Mouse (Mus musculus) midbrain, embryonic 16.5 days (tissue): ENCODE measurements around the gene Lancl3. TPM values are rescaled to one million over a fixed set of nuclear protein-coding genes. Genes with fewer than 3 reads are reported as not detected.
A peak's percentile ranks its signal among the peaks of the same experiment; 100 is the strongest.

Experiments used
- ATAC-seq: fragments of 200-750 bp; cut with Nextera tagmentation; 2 replicates; pipeline ENCODE4 v1.8.0; 2017; ENCODE audit warnings: moderate TSS enrichment
- H3K27ac ChIP-seq: fragments of 300-500 bp; sonication (generic); 2 replicates; pipeline ENCODE4 v1.5.1; 2014; ENCODE audit warnings: mild to moderate bottlenecking, low read length, mixed read lengths
- H3K27me3 ChIP-seq: fragments of 300-500 bp; sonication (generic); 2 replicates; pipeline ENCODE4 v1.6.1; 2014; ENCODE audit warnings: low read depth, low read length, mixed read lengths; ENCODE audit not compliant: control insufficient read depth, insufficient read depth
- H3K36me3 ChIP-seq: fragments of 300-500 bp; sonication (generic); 2 replicates; pipeline ENCODE4 v1.6.1; 2014; ENCODE audit warnings: mild to moderate bottlenecking, low read length, moderate library complexity, mixed read lengths; ENCODE audit not compliant: control insufficient read depth, insufficient read depth
- H3K4me1 ChIP-seq: fragments of 300-500 bp; sonication (generic); 2 replicates; pipeline ENCODE4 v1.6.1; 2014; ENCODE audit warnings: mild to moderate bottlenecking, low read length, mixed read lengths; ENCODE audit not compliant: control insufficient read depth, insufficient read depth
- H3K4me2 ChIP-seq: fragments of 300-500 bp; sonication (generic); 2 replicates; pipeline ENCODE4 v1.6.1; 2014; ENCODE audit warnings: mild to moderate bottlenecking, low read length, mixed read lengths
- H3K4me3 ChIP-seq: fragments of 300-500 bp; sonication (generic); 2 replicates; pipeline ENCODE4 v1.5.1; 2014; ENCODE audit warnings: low read depth, mild to moderate bottlenecking, low read length, moderate library complexity, mixed read lengths
- H3K9ac ChIP-seq: fragments of 300-500 bp; sonication (generic); 2 replicates; pipeline ENCODE4 v1.6.1; 2014; ENCODE audit warnings: low read depth, low read length, mixed read lengths
- H3K9me3 ChIP-seq: fragments of 300-500 bp; sonication (generic); replicated peaks from 2 replicates; pipeline ENCODE4 v1.6.1; 2014; ENCODE audit warnings: mild to moderate bottlenecking, low read length, mixed read lengths; ENCODE audit not compliant: control insufficient read depth, poor library complexity, severe bottlenecking
- WGBS: fragments of 180-500 bp; shearing (Covaris S2); extraction: QIAGEN DNeasy Blood & Tissue Kit; methylation state at CpG from one replicate; pipeline ENCODE4 v1.1.7; 2014; 5-methylcytosine and 5-hydroxymethylcytosine counted together
- polyA plus RNA-seq: library from polyadenylated mRNA; unstranded; fragments of >200 nt; fragmentation: Nextera tagmentation; extraction: Ambion mirVana; gene quantifications from 2 replicates; pipeline ENCODE4 v1.2.1, GENCODE M21; 2015

Lancl3 gene
- polyA plus RNA-seq: 5.1 and 5.6 TPM in 2 replicates

- H3K9me3 ChIP-seq: no peaks in the 10 kb centered on the region
- 25% methylated on average over 19 of the region's 49 CpGs for WGBS
- H3K4me3 ChIP-seq: peak within 1 kb of the TSS; percentile 50
- no peaks in the 10 kb centered on the region for H3K36me3 ChIP-seq
- H3K4me1 ChIP-seq: no peaks in the 10 kb centered on the region
- peak within 1 kb of the TSS; percentile 52 for H3K9ac ChIP-seq
- peak within 1 kb of the TSS; percentile 47; the same call in 1 of the 2 replicates for H3K27ac ChIP-seq
- no peaks in the 10 kb centered on the region for H3K27me3 ChIP-seq
- H3K4me2 ChIP-seq: peak within 1 kb of the TSS; percentile 66
- peak; percentile 86 for ATAC-seq
These were observed at the start of gene Lancl3 for GRCm38 (mm10) chrX:9199761-9200371. Gene Lancl3, plus strand, starts transcription at chrX:9199902.

GRCm38 (mm10) chrX:9179011-9179410 lies 20.7 kb upstream of the Lancl3 start:
- Histone ChIP-seq H3K9ac (no peak overlapping the region), H3K4me3 (no peak overlapping the region), H3K4me1 (no peaks in the 10 kb centered on the region), H3K4me2 (no peak overlapping the region), H3K36me3 (no peaks in the 10 kb centered on the region), H3K27ac (no peak overlapping the region), H3K27me3 (no peaks in the 10 kb centered on the region), H3K9me3 (no peaks in the 10 kb centered on the region)
- 40% methylated on average over 2 of the region's 2 CpGs for WGBS
- ATAC-seq: no peak

DNA sequence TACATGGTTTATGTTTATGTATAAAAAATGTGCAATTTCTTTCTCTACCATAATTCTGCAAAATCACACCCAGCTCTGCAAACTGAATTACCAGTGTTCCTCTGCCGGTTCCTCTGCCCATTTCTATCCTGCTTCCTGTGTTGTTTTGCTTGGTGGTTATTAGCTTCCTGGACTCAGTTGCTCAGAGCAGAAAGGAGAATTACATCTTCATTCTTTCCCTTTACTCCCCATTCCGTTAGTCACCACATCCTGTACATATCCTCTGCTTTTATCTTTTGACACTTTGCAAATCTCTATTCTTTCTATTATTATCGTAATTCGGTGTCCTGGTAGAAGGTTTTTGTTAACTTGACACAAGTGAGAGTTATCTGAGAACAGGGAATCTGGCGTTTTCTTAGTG lies 18.1 kb upstream of the Lancl3 start:
- no peaks in the 10 kb centered on the region for H3K27me3 ChIP-seq

DNA sequence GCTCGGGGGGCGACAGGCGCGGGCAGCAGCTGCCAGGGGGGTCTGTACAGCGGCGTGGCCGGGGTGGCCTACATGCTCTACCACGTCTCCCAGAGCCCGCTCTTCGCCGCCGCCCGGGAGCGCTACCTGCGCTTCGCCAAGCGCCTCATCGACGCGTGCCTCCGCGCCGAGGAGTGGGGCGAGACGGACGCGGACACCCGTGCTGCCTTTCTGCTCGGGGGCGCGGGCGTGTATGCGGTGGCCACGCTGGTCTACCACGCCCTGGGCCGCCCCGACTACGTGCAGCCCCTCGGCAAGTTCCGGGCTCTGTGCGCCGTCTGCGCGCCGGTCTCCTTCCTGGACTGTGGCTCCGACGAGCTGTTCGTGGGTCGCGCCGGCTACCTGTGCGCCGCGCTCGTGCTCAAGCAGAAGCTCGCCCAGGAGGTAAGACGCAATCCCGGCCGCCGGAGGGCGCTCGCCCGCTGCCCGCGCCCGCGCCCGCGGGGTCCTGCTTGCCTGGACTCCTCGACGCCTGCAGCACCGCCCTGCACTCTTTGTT lies 747 bp downstream of the Lancl3 start:
- Histone ChIP-seq H3K9ac (peak overlapping the region; percentile 52), H3K4me1 (no peaks in the 10 kb centered on the region), H3K36me3 (no peaks in the 10 kb centered on the region), H3K27ac (no peak overlapping the region), H3K4me2 (peak overlapping the region; percentile 66), H3K27me3 (no peaks in the 10 kb centered on the region), H3K4me3 (peak overlapping the region; percentile 50), H3K9me3 (no peaks in the 10 kb centered on the region)
- ATAC-seq: peak; percentile 74
- WGBS: 18% methylated on average over 44 of the region's 72 CpGs

More for the DNA sequence above, 18.1 kb upstream of the Lancl3 start:
- Histone ChIP-seq H3K4me3 (no peak overlapping the region), H3K9ac (no peak overlapping the region), H3K4me2 (no peak overlapping the region), H3K4me1 (no peaks in the 10 kb centered on the region), H3K9me3 (no peaks in the 10 kb centered on the region), H3K27ac (no peak overlapping the region), H3K36me3 (no peaks in the 10 kb centered on the region)
- no peak for ATAC-seq
- WGBS: 40% methylated on average over 5 of the region's 5 CpGs

DNA sequence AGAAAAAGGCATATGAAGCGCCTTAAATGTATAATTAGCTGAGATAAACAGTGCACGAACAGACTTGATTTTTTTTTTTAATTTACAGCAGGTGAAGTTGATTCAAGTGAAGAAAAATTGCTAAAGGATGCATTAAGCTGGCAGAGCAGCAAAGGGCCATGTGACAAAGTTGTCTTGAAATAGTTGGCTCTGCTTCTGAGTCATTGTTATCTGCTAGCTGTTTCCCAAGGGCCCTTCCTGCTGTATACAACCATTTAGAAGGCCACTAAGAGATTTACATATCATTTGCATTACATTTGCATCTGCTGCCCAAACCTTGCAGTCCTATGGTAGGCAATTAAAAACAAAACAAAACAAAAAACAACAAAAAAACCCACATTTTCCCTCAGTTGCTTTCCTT lies 2.3 kb downstream of the Lancl3 start:
- H3K4me1 ChIP-seq: no peaks in the 10 kb centered on the region
- peak overlapping the region; percentile 39 for H3K4me2 ChIP-seq
- 52% methylated on average over 2 of the region's 2 CpGs for WGBS
- H3K9ac ChIP-seq: no peak overlapping the region
- peak overlapping the region; percentile 26 for H3K4me3 ChIP-seq
- H3K9me3 ChIP-seq: no peaks in the 10 kb centered on the region
- no peaks in the 10 kb centered on the region for H3K27me3 ChIP-seq
- H3K36me3 ChIP-seq: no peaks in the 10 kb centered on the region
- ATAC-seq: no peak
- H3K27ac ChIP-seq: no peak overlapping the region

DNA sequence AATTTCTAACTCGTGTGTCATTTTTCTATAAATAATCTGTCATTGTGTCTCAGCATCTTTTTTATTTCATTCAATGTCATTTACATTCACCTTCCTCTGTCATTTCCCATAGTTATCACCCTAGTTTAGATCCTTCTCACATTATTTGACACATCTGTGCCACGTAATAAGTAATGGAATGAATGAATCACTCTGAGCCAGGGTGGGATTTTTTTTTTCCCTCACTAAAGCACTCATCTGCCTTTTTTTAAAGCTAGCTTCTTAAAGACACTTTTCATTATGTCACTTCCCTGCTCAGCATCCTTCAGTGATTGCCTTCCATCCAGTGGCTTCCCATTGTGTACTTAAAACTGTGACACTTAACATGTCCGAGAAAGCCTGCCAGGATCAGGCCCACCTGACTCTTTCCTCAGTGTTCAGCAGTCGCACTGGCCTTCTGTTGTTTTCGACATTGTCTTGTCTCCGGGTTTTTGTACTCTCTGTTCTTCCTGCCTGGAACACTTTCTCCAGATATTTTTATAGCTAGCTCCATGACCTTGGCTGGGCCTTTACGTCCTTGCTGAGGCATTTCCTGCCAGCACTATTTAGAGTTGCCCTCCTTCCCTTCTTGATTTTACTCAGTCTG lies 3.2 kb downstream of the Lancl3 start:
- 46% methylated on average over 7 of the region's 7 CpGs for WGBS
- H3K27me3 ChIP-seq: no peaks in the 10 kb centered on the region
- ATAC-seq: no peak

DNA sequence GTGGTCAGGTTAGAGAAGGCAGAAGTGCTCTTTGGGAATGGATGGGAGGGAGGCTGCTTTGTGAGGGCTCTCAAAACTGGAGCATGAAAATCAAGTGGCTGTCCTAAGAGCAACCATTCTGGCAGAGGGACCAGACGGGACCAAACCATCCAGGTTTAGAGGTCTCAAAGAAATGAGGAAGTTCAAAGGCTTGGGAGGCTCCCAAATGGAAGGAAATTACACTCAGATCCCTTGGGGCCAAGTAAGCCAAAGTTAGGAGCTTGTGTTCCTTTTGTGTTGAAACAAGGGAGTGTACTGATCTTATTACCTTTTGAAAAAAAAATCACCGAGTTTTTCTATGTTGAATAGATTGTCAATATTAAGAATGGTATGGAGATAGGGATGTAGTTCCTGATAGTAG lies 5.4 kb downstream of the Lancl3 start:
- 71% methylated on average over 2 of the region's 2 CpGs for WGBS

More for the DNA sequence above, 3.2 kb downstream of the Lancl3 start:
- no peaks in the 10 kb centered on the region for H3K36me3 ChIP-seq
- no peak overlapping the region for H3K27ac ChIP-seq
- H3K4me3 ChIP-seq: no peak overlapping the region; the same call in 1 of the 2 replicates
- H3K9ac ChIP-seq: no peak overlapping the region
- H3K4me2 ChIP-seq: peak overlapping the region; percentile 39
- no peaks in the 10 kb centered on the region for H3K9me3 ChIP-seq
- H3K4me1 ChIP-seq: no peaks in the 10 kb centered on the region

DNA sequence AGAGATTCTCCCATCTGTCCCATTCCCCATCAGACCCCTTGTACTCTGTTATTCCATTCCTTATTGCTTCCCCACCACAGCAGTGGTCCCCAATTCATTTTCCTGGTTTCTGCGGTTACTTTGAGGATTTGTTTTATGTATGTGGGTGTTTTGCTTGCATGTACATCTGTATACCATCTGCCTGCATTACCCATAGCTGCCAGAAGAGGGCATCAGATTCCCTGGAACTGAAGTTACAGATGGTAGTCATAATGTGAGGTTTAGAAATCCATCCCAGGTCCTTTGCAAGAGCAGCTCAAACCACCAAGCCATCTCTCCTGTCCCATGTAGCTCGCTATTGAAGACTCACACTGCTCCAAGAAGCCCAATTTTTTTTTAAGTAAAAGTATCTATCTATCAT lies 16.5 kb downstream of the Lancl3 start:
- 90% methylated on average over 2 of the region's 2 CpGs for WGBS
- no peak overlapping the region for H3K9ac ChIP-seq
- no peak for ATAC-seq

More for the DNA sequence above, 5.4 kb downstream of the Lancl3 start:
- H3K9me3 ChIP-seq: no peaks in the 10 kb centered on the region
- H3K4me3 ChIP-seq: no peak overlapping the region
- no peak for ATAC-seq
- H3K27ac ChIP-seq: no peak overlapping the region
- H3K36me3 ChIP-seq: no peaks in the 10 kb centered on the region
- H3K4me1 ChIP-seq: no peaks in the 10 kb centered on the region
- no peaks in the 10 kb centered on the region for H3K27me3 ChIP-seq
- no peak overlapping the region for H3K4me2 ChIP-seq
- no peak overlapping the region for H3K9ac ChIP-seq

GRCm38 (mm10) chrX:9219570-9219969 lies 19.9 kb downstream of the Lancl3 start:
- ATAC-seq: no peak
- no peak overlapping the region for H3K4me2 ChIP-seq
- 86% methylated on average over 3 of the region's 3 CpGs for WGBS
- no peaks in the 10 kb centered on the region for H3K4me1 ChIP-seq
- H3K27ac ChIP-seq: no peak overlapping the region
- H3K27me3 ChIP-seq: no peaks in the 10 kb centered on the region
- no peaks in the 10 kb centered on the region for H3K36me3 ChIP-seq
- no peaks in the 10 kb centered on the region for H3K9me3 ChIP-seq
- no peak overlapping the region for H3K9ac ChIP-seq
- no peak overlapping the region for H3K4me3 ChIP-seq

More for the DNA sequence above, 16.5 kb downstream of the Lancl3 start:
- no peaks in the 10 kb centered on the region for H3K36me3 ChIP-seq
- H3K4me1 ChIP-seq: no peaks in the 10 kb centered on the region
- H3K4me3 ChIP-seq: no peak overlapping the region
- H3K27me3 ChIP-seq: no peaks in the 10 kb centered on the region
- no peak overlapping the region for H3K4me2 ChIP-seq
- H3K9me3 ChIP-seq: no peaks in the 10 kb centered on the region
- no peak overlapping the region for H3K27ac ChIP-seq
